Mouse (Mus musculus) embryonic facial prominence, embryonic 15.5 days (tissue): Measurements from ENCODE around the gene Slc25a14. TPM values are rescaled to one million over a fixed set of nuclear protein-coding genes. Genes with fewer than 3 reads are reported as not detected.

Experiments
- ATAC-seq: fragments of 200-750 bp; cut with Nextera tagmentation; 2 replicates; pipeline ENCODE4 v1.8.0; 2017; ENCODE audit warnings: low read depth, moderate TSS enrichment; ENCODE audit not compliant: insufficient number of reproducible peaks, low FRiP score, low TSS enrichment
- H3K27ac ChIP-seq: fragments of 300-500 bp; sonication (generic); replicated peaks from 2 replicates; pipeline ENCODE4 v1.5.1; 2015; ENCODE audit warnings: mild to moderate bottlenecking, inconsistent platforms
- H3K27me3 ChIP-seq: fragments of 300-500 bp; sonication (generic); 2 replicates; pipeline ENCODE4 v1.6.1; 2015; ENCODE audit warnings: inconsistent platforms
- H3K36me3 ChIP-seq: fragments of 300-500 bp; sonication (generic); 2 replicates; pipeline ENCODE4 v1.6.1; 2015; ENCODE audit warnings: mild to moderate bottlenecking, inconsistent platforms
- H3K4me1 ChIP-seq: fragments of 300-500 bp; sonication (generic); 2 replicates; pipeline ENCODE4 v1.6.1; 2015; ENCODE audit warnings: inconsistent platforms
- H3K4me2 ChIP-seq: fragments of 300-500 bp; sonication (generic); replicated peaks from 2 replicates; pipeline ENCODE4 v1.6.1; 2015; ENCODE audit warnings: mild to moderate bottlenecking, inconsistent platforms
- H3K4me3 ChIP-seq: fragments of 300-500 bp; sonication (generic); replicated peaks from 2 replicates; pipeline ENCODE4 v1.5.1; 2015; ENCODE audit warnings: mild to moderate bottlenecking, inconsistent platforms
- H3K9ac ChIP-seq: fragments of 300-500 bp; sonication (generic); 2 replicates; pipeline ENCODE4 v1.6.1; 2015; ENCODE audit warnings: inconsistent platforms
- H3K9me3 ChIP-seq: fragments of 300-500 bp; sonication (generic); replicated peaks from 2 replicates; pipeline ENCODE4 v1.6.1; 2016; ENCODE audit warnings: inconsistent platforms
- WGBS: fragments of 180-500 bp; shearing (Covaris S2); methylation state at CpG from one replicate; pipeline ENCODE4 v1.1.7; 2015; 5-methylcytosine and 5-hydroxymethylcytosine counted together
- polyA plus RNA-seq: library from polyadenylated mRNA; unstranded; fragments of >200 nt; fragmentation: Nextera tagmentation; extraction: Ambion mirVana; gene quantifications from 2 replicates; pipeline ENCODE4 v1.2.1, GENCODE M21; 2015

Gene Slc25a14
- polyA plus RNA-seq: 15.7 and 16.0 TPM in 2 replicates

GRCm38 (mm10) chrX:48623379-48624053, at the start of gene Slc25a14:
TSS of gene Slc25a14 (plus strand) at chrX:48623413.
- Histone ChIP-seq H3K27ac (peak within 1 kb of the TSS; percentile 84), H3K36me3 (no peaks in the 10 kb centered on the region), H3K4me1 (no peaks in the 10 kb centered on the region), H3K4me2 (peak within 1 kb of the TSS; percentile 52), H3K9me3 (no peaks in the 10 kb centered on the region), H3K4me3 (peak within 1 kb of the TSS; percentile 64), H3K9ac (peak within 1 kb of the TSS; percentile 23; the same call in 1 of the 2 replicates), H3K27me3 (no peaks in the 10 kb centered on the region)
- WGBS: 15% methylated on average over 38 of the region's 38 CpGs
- peak; percentile 92 for ATAC-seq

- Histone ChIP-seq H3K27me3 (no peaks in the 10 kb centered on the region), H3K4me3 (no peak overlapping the region), H3K36me3 (peaks cover 14% of the 10 kb centered on the region; the same call in 1 of the 2 replicates), H3K4me2 (no peak overlapping the region), H3K4me1 (no peaks in the 10 kb centered on the region), H3K27ac (no peak overlapping the region), H3K9me3 (no peaks in the 10 kb centered on the region), H3K9ac (no peak overlapping the region)
- no peak for ATAC-seq
These were observed 39.9 kb upstream of the Slc25a14 start for GRCm38 (mm10) chrX:48583332-48583731.

- Histone ChIP-seq H3K4me2 (peak overlapping the region; percentile 52), H3K4me3 (peak overlapping the region; percentile 62), H3K9ac (peak overlapping the region; percentile 47), H3K36me3 (peaks cover 4% of the 10 kb centered on the region; the same call in 1 of the 2 replicates), H3K9me3 (no peaks in the 10 kb centered on the region), H3K27ac (peak overlapping the region; percentile 79), H3K4me1 (no peaks in the 10 kb centered on the region), H3K27me3 (no peaks in the 10 kb centered on the region)
- 28% methylated on average over 15 of the region's 15 CpGs for WGBS
- peak; percentile 34; the same call in 1 of the 2 replicates for ATAC-seq
These were observed 29.5 kb upstream of the Slc25a14 start for GRCm38 (mm10) chrX:48593721-48594098.

GRCm38 (mm10) chrX:48594099-48594760, 29.0 kb upstream of the Slc25a14 start, which contains the start of gene Zfp280c:
TSS of gene Zfp280c (minus strand) at chrX:48594504.
- H3K36me3 ChIP-seq: peaks cover 4% of the 10 kb centered on the region; the same call in 1 of the 2 replicates
- H3K9me3 ChIP-seq: no peaks in the 10 kb centered on the region
- H3K4me1 ChIP-seq: no peaks in the 10 kb centered on the region
- H3K9ac ChIP-seq: peak within 1 kb of the TSS; percentile 47
- H3K27ac ChIP-seq: peak within 1 kb of the TSS; percentile 79
- H3K27me3 ChIP-seq: no peaks in the 10 kb centered on the region
- H3K4me2 ChIP-seq: peak within 1 kb of the TSS; percentile 52
- WGBS: 22% methylated on average over 44 of the region's 45 CpGs
- peak; percentile 88 for ATAC-seq
- peak within 1 kb of the TSS; percentile 62 for H3K4me3 ChIP-seq

GRCm38 (mm10) chrX:48596053-48596452, 27.2 kb upstream of the Slc25a14 start:
- H3K4me1 ChIP-seq: no peaks in the 10 kb centered on the region
- no peaks in the 10 kb centered on the region for H3K27me3 ChIP-seq
- ATAC-seq: no peak
- WGBS: 81% methylated on average over 9 of the region's 9 CpGs
- H3K4me3 ChIP-seq: no peak overlapping the region
- H3K4me2 ChIP-seq: no peak overlapping the region
- no peaks in the 10 kb centered on the region for H3K9me3 ChIP-seq
- H3K36me3 ChIP-seq: no peaks in the 10 kb centered on the region
- no peak overlapping the region for H3K27ac ChIP-seq
- H3K9ac ChIP-seq: no peak overlapping the region

- H3K4me2 ChIP-seq: no peak overlapping the region
- no peak overlapping the region for H3K27ac ChIP-seq
- H3K9me3 ChIP-seq: no peaks in the 10 kb centered on the region
- no peak overlapping the region for H3K9ac ChIP-seq
- WGBS: 92% methylated on average over 5 of the region's 5 CpGs
- H3K4me3 ChIP-seq: no peak overlapping the region
- ATAC-seq: no peak
- H3K36me3 ChIP-seq: no peaks in the 10 kb centered on the region
- no peaks in the 10 kb centered on the region for H3K4me1 ChIP-seq
- no peaks in the 10 kb centered on the region for H3K27me3 ChIP-seq
These were observed 26.3 kb upstream of the Slc25a14 start for GRCm38 (mm10) chrX:48596906-48597305.

GRCm38 (mm10) chrX:48604872-48605271, 18.3 kb upstream of the Slc25a14 start:
- H3K9ac ChIP-seq: no peak overlapping the region
- no peaks in the 10 kb centered on the region for H3K36me3 ChIP-seq

GRCm38 (mm10) chrX:48623049-48623378, 199 bp upstream of the Slc25a14 start:
- H3K4me1 ChIP-seq: no peaks in the 10 kb centered on the region
- peak overlapping the region; percentile 52 for H3K4me2 ChIP-seq
- H3K36me3 ChIP-seq: no peaks in the 10 kb centered on the region
- peak overlapping the region; percentile 84; the same call in 1 of the 2 replicates for H3K27ac ChIP-seq
- peak overlapping the region; percentile 64 for H3K4me3 ChIP-seq
- ATAC-seq: no peak; the same call in 1 of the 2 replicates
- H3K9me3 ChIP-seq: no peaks in the 10 kb centered on the region
- 0 out of 2 replicates have a peak overlapping the region, but pooled peaks have one; percentile 21 for H3K9ac ChIP-seq
- 16% methylated on average over 4 of the region's 4 CpGs for WGBS
- H3K27me3 ChIP-seq: no peaks in the 10 kb centered on the region

More at GRCm38 (mm10) chrX:48604872-48605271, 18.3 kb upstream of the Slc25a14 start:
- Histone ChIP-seq H3K27me3 (no peaks in the 10 kb centered on the region), H3K4me2 (no peak overlapping the region), H3K27ac (no peak overlapping the region), H3K4me1 (no peaks in the 10 kb centered on the region), H3K4me3 (no peak overlapping the region), H3K9me3 (no peaks in the 10 kb centered on the region)
- no peak for ATAC-seq
- WGBS: 58% methylated on average over 2 of the region's 2 CpGs

GRCm38 (mm10) chrX:48624054-48624420, 824 bp downstream of the Slc25a14 start:
- WGBS: 19% methylated on average over 9 of the region's 9 CpGs
- peak overlapping the region; percentile 23; the same call in 1 of the 2 replicates for H3K9ac ChIP-seq
- ATAC-seq: no peak
- H3K4me3 ChIP-seq: peak overlapping the region; percentile 64
- H3K4me2 ChIP-seq: peak overlapping the region; percentile 52
- H3K27ac ChIP-seq: peak overlapping the region; percentile 84
- H3K4me1 ChIP-seq: no peaks in the 10 kb centered on the region
- H3K27me3 ChIP-seq: no peaks in the 10 kb centered on the region
- H3K9me3 ChIP-seq: no peaks in the 10 kb centered on the region
- no peaks in the 10 kb centered on the region for H3K36me3 ChIP-seq

GRCm38 (mm10) chrX:48637032-48637431, 13.8 kb downstream of the Slc25a14 start:
- no peak for ATAC-seq
- Histone ChIP-seq H3K4me2 (no peak overlapping the region), H3K9ac (no peak overlapping the region), H3K36me3 (no peaks in the 10 kb centered on the region), H3K9me3 (no peaks in the 10 kb centered on the region), H3K4me1 (no peaks in the 10 kb centered on the region), H3K27ac (no peak overlapping the region), H3K4me3 (no peak overlapping the region), H3K27me3 (no peaks in the 10 kb centered on the region)
- WGBS: 54% methylated on average over 2 of the region's 2 CpGs

- no peak for ATAC-seq
- Histone ChIP-seq H3K27me3 (no peaks in the 10 kb centered on the region), H3K9ac (no peak overlapping the region), H3K27ac (no peak overlapping the region), H3K4me2 (no peak overlapping the region), H3K9me3 (no peaks in the 10 kb centered on the region), H3K4me1 (no peaks in the 10 kb centered on the region), H3K36me3 (no peaks in the 10 kb centered on the region), H3K4me3 (no peak overlapping the region)
- 87% methylated on average over 2 of the region's 2 CpGs for WGBS
These were observed 20.9 kb downstream of the Slc25a14 start for GRCm38 (mm10) chrX:48644122-48644521.
